Mouse (Mus musculus) neural tube, embryonic 14.5 days (tissue): ENCODE data around the gene Sipa1l3. TPM values are rescaled to one million over a fixed set of nuclear protein-coding genes. Genes with fewer than 3 reads are reported as not detected.
A peak's percentile ranks its signal among the peaks of the same experiment; 100 is the strongest.

Experiments
- ATAC-seq: fragments of 200-750 bp; cut with Nextera tagmentation; 2 replicates; pipeline ENCODE4 v1.8.0; 2017; ENCODE audit warnings: low read depth, mild to moderate bottlenecking, moderate TSS enrichment, moderate library complexity
- H3K27ac ChIP-seq: fragments of 300-500 bp; sonication (generic); 2 replicates; pipeline ENCODE4 v1.5.1; 2014; ENCODE audit warnings: low read depth, mild to moderate bottlenecking, control low read depth, low read length, moderate library complexity, mixed read lengths
- H3K27me3 ChIP-seq: fragments of 300-500 bp; sonication (generic); 2 replicates; pipeline ENCODE4 v1.6.1; 2014; ENCODE audit warnings: low read length; ENCODE audit not compliant: control insufficient read depth, insufficient read depth
- H3K36me3 ChIP-seq: fragments of 300-500 bp; sonication (generic); 2 replicates; pipeline ENCODE4 v1.6.1; 2014; ENCODE audit warnings: low read length, mixed read lengths; ENCODE audit not compliant: control insufficient read depth, insufficient read depth
- H3K4me1 ChIP-seq: fragments of 300-500 bp; sonication (generic); 2 replicates; pipeline ENCODE4 v1.6.1; 2014; ENCODE audit warnings: low read length; ENCODE audit not compliant: control insufficient read depth, insufficient read depth
- H3K4me2 ChIP-seq: fragments of 300-500 bp; sonication (generic); 2 replicates; pipeline ENCODE4 v1.6.1; 2014; ENCODE audit warnings: mild to moderate bottlenecking, low read depth, low read length, control low read depth
- H3K4me3 ChIP-seq: fragments of 300-500 bp; sonication (generic); 2 replicates; pipeline ENCODE4 v1.5.1; 2014; ENCODE audit warnings: low read depth, low read length, control low read depth, mixed read lengths
- H3K9ac ChIP-seq: fragments of 300-500 bp; sonication (generic); replicated peaks from 2 replicates; pipeline ENCODE4 v1.6.1; 2014; ENCODE audit warnings: low read depth, mild to moderate bottlenecking, control low read depth, low read length, mixed read lengths
- H3K9me3 ChIP-seq: fragments of 300-500 bp; sonication (generic); 2 replicates; pipeline ENCODE4 v1.6.1; 2016; ENCODE audit warnings: low read length; ENCODE audit not compliant: control insufficient read depth
- WGBS: fragments of 180-500 bp; shearing (Covaris S2); extraction: QIAGEN DNeasy Blood & Tissue Kit; methylation state at CpG from one replicate; pipeline ENCODE4 v1.1.7; 2014; 5-methylcytosine and 5-hydroxymethylcytosine counted together
- polyA plus RNA-seq: library from polyadenylated mRNA; unstranded; fragments of >200 nt; fragmentation: Nextera tagmentation; extraction: Ambion mirVana; gene quantifications from 2 replicates; pipeline ENCODE4 v1.2.1, GENCODE M21; 2014

Gene Sipa1l3
- polyA plus RNA-seq, 1 experiment from 2014 or later = 22.1 TPM

DNA sequence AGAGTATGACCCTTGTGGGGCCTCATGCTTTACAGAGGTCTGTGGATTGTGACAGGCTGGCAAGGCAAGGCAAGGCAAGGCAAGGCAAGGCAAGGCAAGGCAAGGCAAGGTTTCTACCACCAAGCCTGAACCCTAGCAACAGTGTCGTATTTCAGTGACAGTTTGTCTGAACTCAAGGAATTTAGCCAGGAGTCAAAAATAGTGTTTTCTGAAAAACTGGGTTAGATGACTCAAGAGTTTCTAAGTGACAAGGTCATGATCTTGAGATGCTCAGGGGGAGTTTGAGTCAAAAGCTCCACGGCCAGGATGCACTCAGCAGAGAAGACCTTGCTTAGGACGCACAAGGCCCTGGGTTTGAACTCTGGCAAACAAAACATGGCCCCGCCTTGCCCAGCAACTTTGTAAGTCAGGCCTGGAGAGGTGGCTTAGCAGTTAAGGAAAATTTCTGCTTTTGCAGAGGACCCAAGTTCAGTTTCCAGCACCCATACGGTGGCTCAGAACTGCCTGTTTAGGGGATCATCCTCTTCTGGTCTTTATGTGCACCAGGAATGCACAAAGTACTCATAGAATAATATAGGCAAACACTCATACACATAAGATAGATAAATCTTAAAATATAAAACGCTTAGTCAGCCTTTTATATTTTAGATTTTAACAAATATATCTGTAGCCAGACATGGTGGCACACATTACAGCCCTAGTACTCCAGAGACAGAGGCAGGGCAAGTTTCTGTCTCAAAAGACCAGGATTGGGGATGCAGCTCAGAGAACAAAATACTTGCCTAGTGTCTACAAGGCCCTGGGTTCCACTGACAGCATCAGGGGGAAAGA, 182.4 kb downstream of the Sipa1l3 start:
- no peaks in the 10 kb centered on the region for H3K9me3 ChIP-seq
- no peak overlapping the region for H3K4me2 ChIP-seq
- no peak overlapping the region for H3K27ac ChIP-seq
- no peaks in the 10 kb centered on the region for H3K27me3 ChIP-seq
- H3K4me3 ChIP-seq = no peak overlapping the region
- H3K9ac ChIP-seq = no peak overlapping the region
- no peak for ATAC-seq
- H3K36me3 ChIP-seq = peaks cover 16% of the 10 kb centered on the region; the same call in 1 of the 2 replicates
- 87% methylated on average over 6 of the region's 6 CpGs for WGBS
- H3K4me1 ChIP-seq = no peaks in the 10 kb centered on the region

GRCm38 (mm10) chr7:29335276-29335675, 183.2 kb downstream of the Sipa1l3 start:
- Histone ChIP-seq H3K27me3 (no peaks in the 10 kb centered on the region), H3K36me3 (peaks cover 23% of the 10 kb centered on the region; the same call in 1 of the 2 replicates), H3K27ac (no peak overlapping the region), H3K9me3 (no peaks in the 10 kb centered on the region), H3K4me2 (no peak overlapping the region), H3K9ac (no peak overlapping the region), H3K4me1 (no peaks in the 10 kb centered on the region), H3K4me3 (no peak overlapping the region)
- ATAC-seq = no peak

- Histone ChIP-seq H3K27ac (no peak overlapping the region), H3K27me3 (no peaks in the 10 kb centered on the region), H3K4me2 (no peak overlapping the region), H3K9ac (no peak overlapping the region), H3K4me3 (no peak overlapping the region), H3K9me3 (no peaks in the 10 kb centered on the region), H3K4me1 (no peaks in the 10 kb centered on the region), H3K36me3 (peaks cover 31% of the 10 kb centered on the region; the same call in 1 of the 2 replicates)
- 59% methylated on average over 7 of the region's 7 CpGs for WGBS
- ATAC-seq = no peak
Observed at GRCm38 (mm10) chr7:29334156-29334555, 184.3 kb downstream of the Sipa1l3 start.

GRCm38 (mm10) chr7:29328984-29329383, 189.5 kb downstream of the Sipa1l3 start:
- H3K9me3 ChIP-seq = no peaks in the 10 kb centered on the region
- H3K4me3 ChIP-seq = no peak overlapping the region
- H3K36me3 ChIP-seq = peaks cover 32% of the 10 kb centered on the region
- no peak overlapping the region for H3K4me2 ChIP-seq
- no peak for ATAC-seq
- no peaks in the 10 kb centered on the region for H3K4me1 ChIP-seq
- no peak overlapping the region for H3K27ac ChIP-seq
- WGBS = 96% methylated on average over 16 of the region's 16 CpGs
- H3K9ac ChIP-seq = no peak overlapping the region
- H3K27me3 ChIP-seq = no peaks in the 10 kb centered on the region

DNA sequence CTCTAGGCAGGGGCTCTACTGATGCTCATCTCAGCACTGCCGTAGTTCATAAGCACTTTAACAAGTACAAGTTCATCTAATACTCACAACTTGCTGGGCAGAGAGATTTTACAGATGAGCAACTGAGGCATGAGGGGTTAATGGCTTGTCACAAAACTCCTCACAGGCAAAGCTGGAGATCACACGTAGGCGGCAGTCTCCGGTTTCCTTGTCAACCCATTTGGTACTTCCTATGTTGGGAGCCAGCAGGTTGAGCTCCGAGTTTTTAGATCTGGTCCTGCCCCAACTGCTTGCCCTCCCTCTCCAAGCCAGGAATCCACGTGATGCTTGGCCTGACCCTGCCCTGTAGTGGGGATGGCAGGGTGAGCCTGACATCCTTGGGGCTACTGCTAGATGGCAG, 191.4 kb downstream of the Sipa1l3 start:
- H3K4me1 ChIP-seq = no peaks in the 10 kb centered on the region
- no peak for ATAC-seq
- H3K4me2 ChIP-seq = no peak overlapping the region
- H3K9me3 ChIP-seq = no peaks in the 10 kb centered on the region
- H3K4me3 ChIP-seq = no peak overlapping the region
- H3K9ac ChIP-seq = no peak overlapping the region
- H3K27me3 ChIP-seq = no peaks in the 10 kb centered on the region
- H3K36me3 ChIP-seq = peaks cover 32% of the 10 kb centered on the region
- no peak overlapping the region for H3K27ac ChIP-seq
- 86% methylated on average over 6 of the region's 6 CpGs for WGBS

DNA sequence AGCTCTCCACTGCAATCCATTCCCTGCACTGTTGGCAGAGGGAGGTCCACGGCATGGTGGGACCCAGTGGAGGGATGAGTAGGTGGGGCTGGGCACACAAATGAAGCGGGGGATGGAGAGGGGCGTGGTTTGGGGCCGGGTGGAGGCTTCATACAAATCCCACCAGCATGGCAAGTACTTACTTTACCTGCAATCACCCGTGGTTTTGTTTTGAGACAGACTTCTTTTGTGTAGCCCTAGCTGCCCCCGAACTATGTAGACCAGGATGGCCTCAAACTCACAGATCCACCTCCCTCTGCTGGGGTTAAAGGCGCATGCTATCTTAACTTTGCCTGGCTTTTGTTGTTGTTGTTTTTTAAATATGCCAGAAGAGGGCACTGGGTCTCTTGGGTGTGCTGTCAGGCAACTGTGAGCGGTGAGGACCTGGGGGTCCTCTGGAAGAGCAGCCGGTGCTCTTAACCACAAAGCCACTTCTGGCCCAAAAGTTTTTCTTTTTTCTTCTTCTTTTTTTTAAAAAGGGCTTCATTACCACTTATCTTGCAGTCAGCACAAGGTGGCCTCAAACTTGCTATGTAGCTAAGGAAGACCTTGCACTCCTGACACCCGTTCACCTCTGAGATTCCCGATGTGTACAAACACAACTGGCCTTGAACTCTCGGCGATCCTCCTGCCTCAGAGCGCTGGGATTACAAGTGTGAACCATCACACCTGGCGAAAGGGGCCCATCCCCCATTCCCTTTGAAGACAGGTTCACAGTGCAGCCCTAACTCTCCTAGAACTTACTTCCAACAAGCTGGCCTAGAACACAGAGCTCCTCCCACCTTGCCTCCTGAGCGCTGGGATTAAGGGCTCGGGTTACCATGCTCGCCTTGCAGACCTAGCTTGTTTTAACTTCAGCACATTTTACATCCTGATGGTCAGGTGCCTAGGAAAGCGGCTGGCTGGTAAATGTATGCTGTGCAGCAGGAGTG, 198.8 kb downstream of the Sipa1l3 start:
- WGBS = 14% methylated on average over 19 of the region's 19 CpGs
- peak overlapping the region; percentile 17; the same call in 1 of the 2 replicates for H3K4me2 ChIP-seq
- H3K27me3 ChIP-seq = no peaks in the 10 kb centered on the region
- H3K9ac ChIP-seq = no peak overlapping the region
- no peaks in the 10 kb centered on the region for H3K9me3 ChIP-seq
- no peak for ATAC-seq
- peak overlapping the region; percentile 89 for H3K27ac ChIP-seq
- H3K4me3 ChIP-seq = no peak overlapping the region; the same call in 1 of the 2 replicates
- peaks cover 60% of the 10 kb centered on the region for H3K4me1 ChIP-seq
- H3K36me3 ChIP-seq = peaks cover 16% of the 10 kb centered on the region; the same call in 1 of the 2 replicates

GRCm38 (mm10) chr7:29318115-29318911, 200.1 kb downstream of the Sipa1l3 start:
- Histone ChIP-seq H3K4me2 (peak overlapping the region; percentile 17), H3K36me3 (peaks cover 27% of the 10 kb centered on the region; the same call in 1 of the 2 replicates), H3K9me3 (no peaks in the 10 kb centered on the region), H3K27ac (peak overlapping the region; percentile 89), H3K4me1 (peaks cover 73% of the 10 kb centered on the region), H3K9ac (0 out of 2 replicates have a peak overlapping the region, but pooled peaks have one; percentile 16), H3K27me3 (no peaks in the 10 kb centered on the region), H3K4me3 (no peak overlapping the region; the same call in 1 of the 2 replicates)
- WGBS = 2% methylated on average over 18 of the region's 18 CpGs
- peak; percentile 7 for ATAC-seq

GRCm38 (mm10) chr7:29317558-29317957, 200.9 kb downstream of the Sipa1l3 start:
- H3K9ac ChIP-seq = peak overlapping the region; percentile 26
- H3K9me3 ChIP-seq = no peaks in the 10 kb centered on the region
- H3K4me2 ChIP-seq = peak overlapping the region; percentile 35
- H3K27me3 ChIP-seq = no peaks in the 10 kb centered on the region
- no peak overlapping the region for H3K4me3 ChIP-seq
- H3K36me3 ChIP-seq = peaks cover 32% of the 10 kb centered on the region; the same call in 1 of the 2 replicates
- peak overlapping the region; percentile 89 for H3K27ac ChIP-seq
- ATAC-seq = peak; percentile 68
- H3K4me1 ChIP-seq = peaks cover 79% of the 10 kb centered on the region
- WGBS = 0% methylated on average over 2 of the region's 2 CpGs
